Mouse (Mus musculus) liver (tissue): ENCODE measurements at regions not wholly inside any gene's neighbourhood (a gene's known extent, or its start where the extent isn't known, plus 50 kb on each side); places are given as distances from the start of the nearest gene placed in this dataset.

Experiments
- DNase-seq: peaks from one replicate; pipeline ENCODE4 v3.0.0-alpha.2; 2020; ENCODE audit warnings: mixed read lengths

DNA sequence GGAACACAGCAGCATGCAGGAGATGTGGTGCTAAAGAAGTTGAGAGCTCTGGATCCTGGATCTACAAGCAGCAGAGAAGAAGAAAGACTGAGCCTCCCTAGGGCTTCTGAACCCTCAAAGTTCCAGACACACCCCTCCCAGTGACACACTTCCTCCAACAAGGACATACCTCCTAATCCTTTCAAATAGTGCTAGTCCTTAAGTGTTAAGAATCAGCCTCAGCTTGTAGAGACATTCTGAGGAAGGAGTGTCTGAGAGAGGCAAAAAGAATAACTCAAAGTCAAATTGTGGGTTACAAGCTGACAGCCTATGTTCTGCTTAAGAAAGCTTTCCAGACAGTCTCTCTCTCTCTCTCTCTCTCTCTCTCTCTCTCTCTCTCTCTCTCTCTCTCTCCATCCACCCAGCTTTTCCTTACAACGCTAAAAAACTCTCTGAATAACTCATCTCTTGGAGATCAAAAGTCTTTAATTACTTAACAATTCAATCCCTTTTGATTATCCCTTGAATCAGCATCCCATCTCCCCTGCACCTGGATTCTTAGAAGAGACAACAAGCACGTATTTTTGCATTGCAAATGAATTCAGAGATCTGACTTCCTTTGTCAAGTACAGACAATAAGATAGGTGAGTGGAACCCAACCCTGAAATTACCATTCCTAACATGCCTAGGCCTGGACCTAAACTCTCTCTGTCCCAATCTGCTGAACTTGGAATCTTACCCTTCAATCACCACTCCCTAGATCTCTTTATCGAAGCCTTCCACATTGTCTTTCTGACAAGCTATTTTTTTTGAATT, 285.7 kb downstream of the Rnf152 start:
- no peak for DNase-seq

DNA sequence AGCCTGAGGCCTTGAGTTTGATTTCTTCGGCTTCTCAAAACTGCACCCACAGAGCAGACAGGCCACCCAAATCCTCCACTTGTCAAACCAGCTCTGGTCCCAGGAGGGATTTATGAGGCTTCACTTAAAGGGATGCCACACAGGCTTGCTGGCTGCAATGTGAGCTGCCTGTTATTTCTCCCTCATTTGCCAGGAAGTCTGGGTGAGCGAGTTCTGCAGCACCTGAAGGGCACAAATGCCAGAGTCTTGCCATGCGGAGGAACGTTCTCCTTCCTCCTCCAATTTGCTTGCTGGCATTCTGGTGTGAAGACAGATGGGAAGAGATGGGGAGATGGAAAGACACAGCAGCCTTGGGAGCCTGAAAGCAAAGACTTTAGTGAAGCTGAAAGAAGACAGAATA, 288.6 kb downstream of the Rnf152 start:
- DNase-seq, result no peak

DNA sequence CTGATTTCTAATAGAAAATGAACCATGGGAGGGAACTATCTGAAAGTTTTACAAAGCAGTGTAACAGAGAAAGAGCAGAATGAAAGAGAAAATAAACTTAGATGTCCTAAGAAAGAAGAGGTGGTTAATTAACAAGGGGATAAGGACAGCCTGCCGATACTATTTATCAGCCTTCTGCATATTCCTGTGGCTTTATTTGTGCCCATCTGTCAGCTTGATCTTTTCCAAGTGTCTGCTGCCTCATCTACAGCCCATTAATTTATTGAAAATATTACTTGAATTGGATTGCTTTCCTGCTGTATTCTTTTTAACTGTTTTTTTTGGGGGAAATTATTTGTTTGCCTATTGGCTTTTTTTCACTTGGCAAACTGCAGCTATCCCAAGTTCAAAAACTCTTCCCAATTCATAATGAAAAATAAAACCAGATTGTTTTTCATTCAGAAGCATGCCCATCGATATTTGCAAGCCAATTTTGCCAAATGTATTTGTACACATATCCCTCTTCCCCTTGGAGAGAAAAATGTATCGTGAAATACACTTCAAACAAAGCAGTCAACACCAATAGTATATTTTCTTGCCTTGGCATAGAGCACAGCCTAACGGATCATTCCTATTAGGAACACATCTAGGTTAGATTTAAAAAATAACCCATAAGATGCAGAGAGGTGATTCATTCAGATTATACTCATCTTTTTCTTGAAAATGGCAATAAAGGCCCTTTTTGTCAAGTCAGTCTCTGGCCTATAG, 289.3 kb downstream of the Rnf152 start:
- DNase-seq, result no peak

DNA sequence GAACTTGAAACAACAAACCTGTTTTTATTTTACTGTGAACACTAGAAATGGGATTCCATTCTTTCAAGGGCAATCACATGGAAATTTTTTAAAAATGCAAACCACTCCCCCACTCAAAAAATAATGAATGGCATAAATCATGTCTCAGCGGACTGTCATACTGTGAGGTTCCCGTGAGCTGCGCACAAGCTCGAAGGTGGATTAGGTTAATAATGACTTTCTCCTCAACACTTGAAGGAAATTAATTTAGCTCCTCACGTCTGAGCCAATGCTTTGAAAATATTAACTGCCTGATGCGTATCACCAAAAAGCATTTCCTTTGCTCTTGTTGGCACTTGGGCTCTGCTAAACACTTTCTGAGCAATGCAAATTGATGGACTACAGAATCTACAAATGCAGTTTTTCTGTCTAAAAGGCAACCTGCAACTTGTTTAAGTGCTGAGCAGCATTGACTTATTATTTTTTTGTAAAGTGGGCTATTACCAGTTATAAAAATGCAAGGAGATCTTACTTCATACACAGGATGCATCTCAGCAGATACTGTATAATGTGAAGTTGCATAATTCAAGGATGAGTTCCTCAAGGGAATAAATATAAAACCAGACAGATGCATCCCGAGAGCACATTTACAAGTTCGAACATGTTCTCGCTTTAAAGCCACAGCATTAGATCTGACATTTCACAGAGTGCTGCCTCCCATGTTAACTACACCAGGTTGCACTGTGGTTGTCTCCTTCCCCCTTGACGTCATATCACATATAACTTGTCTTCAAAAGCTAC, 282.4 kb downstream of the Cdh20 start:
- DNase-seq, result no peak
